Mouse (Mus musculus): ENCODE data around the gene Ksr2. TPM values are rescaled to one million over a fixed set of nuclear protein-coding genes. Genes with fewer than 3 reads are reported as not detected.

Ksr2 gene
- polyA plus RNA-seq, 1 experiment = 0.03 TPM

DNA sequence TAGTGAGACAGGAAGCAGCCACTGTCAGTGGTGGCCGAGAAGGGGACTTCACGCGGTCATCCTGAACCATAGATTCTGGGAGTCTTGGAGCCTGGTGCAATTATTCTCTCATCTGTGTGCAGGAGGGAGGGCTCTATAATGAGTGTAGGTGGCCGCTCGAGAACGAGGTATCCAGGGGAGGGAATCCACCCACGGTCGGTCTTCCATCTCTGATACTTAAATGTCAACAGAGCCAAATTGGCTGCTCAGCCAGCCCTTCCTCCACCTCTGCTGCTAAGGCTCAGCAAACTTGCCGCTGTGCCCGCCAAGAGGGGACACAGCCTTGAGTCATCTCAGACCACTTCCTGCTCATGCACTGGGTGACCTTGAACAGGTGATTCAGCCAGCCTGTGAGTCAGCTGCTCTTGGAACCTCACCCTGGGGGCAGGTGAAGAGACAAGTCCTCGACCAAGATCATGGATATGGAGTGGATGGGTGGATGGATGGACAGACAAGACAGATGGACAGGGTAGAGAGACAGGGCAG is 330.9 kb downstream of the Ksr2 start:
- no peaks in the 10 kb centered on the region for H3K36me3 ChIP-seq (replicated peaks; ENCODE audit: low read length)
- H3K27me3 ChIP-seq (replicated peaks) = no peaks in the 10 kb centered on the region
- TF ChIP-seq GATA1 (IDR thresholded peaks at IDR 0.05; ENCODE audit: borderline replicate concordance, low read length) (no peak), FLI1 (IDR thresholded peaks at IDR 0.05; ENCODE audit: low read length) (no peak)
- H3K4me3 ChIP-seq (replicated peaks) = peak overlapping the region; percentile 2
- no peaks in the 10 kb centered on the region for H3K4me1 ChIP-seq
- H3K9me3 ChIP-seq = no peaks in the 10 kb centered on the region

DNA sequence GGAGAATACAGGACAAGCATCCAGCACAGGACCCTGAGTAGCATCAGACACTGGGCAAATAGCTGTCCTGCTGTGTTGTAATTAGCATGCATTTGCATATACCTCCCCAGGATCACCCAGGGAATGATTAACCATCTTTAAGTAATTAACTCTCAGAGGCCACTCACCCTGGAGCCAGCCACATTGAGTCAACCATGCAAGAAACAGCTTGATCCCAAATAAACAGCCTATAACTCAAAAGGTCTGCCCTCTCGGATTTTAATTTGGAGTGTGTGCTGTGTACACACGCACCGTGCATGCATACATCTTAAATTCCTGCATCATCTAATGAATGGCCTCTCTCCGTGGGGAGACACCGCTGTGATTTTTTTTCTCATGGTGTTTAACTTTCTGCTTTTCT is 335.6 kb downstream of the Ksr2 start:
- no peak for TF ChIP-seq FLI1 (IDR thresholded peaks at IDR 0.05; ENCODE audit: low read length)
- no peak for TF ChIP-seq GATA1 (IDR thresholded peaks at IDR 0.05; ENCODE audit: borderline replicate concordance, low read length)
- H3K9me3 ChIP-seq = peaks cover 19% of the 10 kb centered on the region

GRCm38 (mm10) chr5:117757696-117758482 is 344.1 kb downstream of the Ksr2 start:
- Histone ChIP-seq H3K4me1 (no peaks in the 10 kb centered on the region), H3K27me3 (replicated peaks) (no peaks in the 10 kb centered on the region), H3K9me3 (peaks cover 61% of the 10 kb centered on the region), H3K4me3 (replicated peaks) (no peak overlapping the region), H3K36me3 (replicated peaks; ENCODE audit: low read length) (no peaks in the 10 kb centered on the region)
- TF ChIP-seq FLI1 (IDR thresholded peaks at IDR 0.05; ENCODE audit: low read length) (no peak), GATA1 (IDR thresholded peaks at IDR 0.05; ENCODE audit: borderline replicate concordance, low read length) (no peak)

More for the DNA sequence above, 335.6 kb downstream of the Ksr2 start:
- Histone ChIP-seq H3K4me3 (replicated peaks) (no peak overlapping the region), H3K27me3 (replicated peaks) (no peaks in the 10 kb centered on the region), H3K4me1 (no peaks in the 10 kb centered on the region), H3K36me3 (replicated peaks; ENCODE audit: low read length) (no peaks in the 10 kb centered on the region)

DNA sequence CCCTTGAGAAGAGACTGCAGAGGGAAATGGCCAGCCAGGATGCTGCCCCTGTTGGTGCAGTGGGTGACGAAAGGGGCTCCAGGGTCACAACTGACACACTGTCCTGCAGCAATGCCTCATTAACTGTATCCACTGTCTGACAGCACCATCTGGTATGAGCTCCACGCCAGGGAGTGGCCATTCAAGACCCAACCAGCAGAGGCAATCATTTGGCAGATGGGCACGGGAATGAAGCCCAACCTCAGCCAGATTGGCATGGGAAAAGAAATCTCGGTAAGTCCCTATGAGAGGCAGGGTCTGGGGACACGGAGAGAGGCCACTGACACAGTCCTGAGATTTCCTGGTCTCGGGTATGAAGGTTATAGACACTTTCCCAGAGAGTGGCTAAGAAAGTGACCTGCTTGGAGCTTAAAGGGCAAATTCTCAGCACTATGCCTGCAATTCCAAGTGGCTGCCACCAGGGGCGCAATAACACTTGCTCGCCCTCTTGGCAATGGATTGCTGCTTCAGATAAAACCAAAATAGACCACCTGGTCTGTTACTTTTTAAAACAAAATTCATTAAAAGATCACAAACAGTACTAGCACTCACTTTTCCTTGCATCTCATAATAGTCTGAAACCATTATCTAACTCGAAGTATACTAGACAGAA is 347.5 kb downstream of the Ksr2 start:
- H3K4me1 ChIP-seq = no peaks in the 10 kb centered on the region
- no peak overlapping the region for H3K4me3 ChIP-seq (replicated peaks)
- H3K9me3 ChIP-seq = peaks cover 62% of the 10 kb centered on the region
- TF ChIP-seq FLI1 (IDR thresholded peaks at IDR 0.05; ENCODE audit: low read length) (no peak), GATA1 (IDR thresholded peaks at IDR 0.05; ENCODE audit: borderline replicate concordance, low read length) (no peak)
- no peaks in the 10 kb centered on the region for H3K36me3 ChIP-seq (replicated peaks; ENCODE audit: low read length)
- H3K27me3 ChIP-seq (replicated peaks) = no peaks in the 10 kb centered on the region

DNA sequence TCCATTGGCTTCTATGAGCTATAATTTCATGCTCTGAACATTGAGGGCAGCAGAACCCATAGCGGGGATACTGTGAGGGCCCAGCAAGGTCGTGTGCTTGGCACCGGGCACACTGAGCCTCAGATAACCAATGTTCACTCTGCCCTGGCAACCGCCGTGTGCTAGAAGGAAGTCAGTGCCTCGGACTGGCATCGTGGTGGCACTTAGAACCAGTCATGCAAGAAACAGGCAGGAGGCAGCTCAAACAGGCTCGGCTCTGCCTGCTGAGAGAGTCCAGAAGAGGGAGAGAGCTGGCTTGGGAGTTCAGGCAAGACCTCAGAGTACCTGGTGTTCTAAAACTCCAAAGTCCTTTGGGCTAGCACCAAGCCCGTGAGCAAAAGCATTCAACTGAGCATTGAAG is 350.7 kb downstream of the Ksr2 start:
- H3K27me3 ChIP-seq (replicated peaks) = no peaks in the 10 kb centered on the region
- no peak for TF ChIP-seq FLI1 (IDR thresholded peaks at IDR 0.05; ENCODE audit: low read length)
- no peak for TF ChIP-seq GATA1 (IDR thresholded peaks at IDR 0.05; ENCODE audit: borderline replicate concordance, low read length)
- peaks cover 41% of the 10 kb centered on the region for H3K9me3 ChIP-seq
- no peaks in the 10 kb centered on the region for H3K36me3 ChIP-seq (replicated peaks; ENCODE audit: low read length)
- H3K4me1 ChIP-seq = no peaks in the 10 kb centered on the region
- no peak overlapping the region for H3K4me3 ChIP-seq (replicated peaks)

DNA sequence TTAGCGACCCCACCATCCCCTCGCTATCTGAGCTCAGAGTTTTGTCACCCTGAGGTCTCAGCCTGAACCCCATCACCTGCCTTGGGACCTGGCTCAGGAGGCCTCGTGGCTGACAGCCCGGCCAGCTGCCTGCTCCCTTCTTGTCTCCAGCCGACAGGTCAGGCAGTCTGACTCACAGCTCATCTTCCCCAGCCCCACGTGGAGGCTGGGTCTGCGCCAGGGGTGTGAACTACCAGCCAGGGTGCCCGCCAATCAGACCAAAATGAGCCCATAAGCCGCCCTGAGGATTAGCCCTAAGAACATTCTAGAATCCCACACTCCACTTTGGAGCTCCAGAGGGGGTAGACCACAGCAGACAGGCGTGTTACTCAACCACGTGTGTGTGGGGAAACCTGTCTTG is 365.4 kb downstream of the Ksr2 start:
- TF ChIP-seq FLI1 (IDR thresholded peaks at IDR 0.05; ENCODE audit: low read length) = no peak
- no peak for TF ChIP-seq GATA1 (IDR thresholded peaks at IDR 0.05; ENCODE audit: borderline replicate concordance, low read length)
- Histone ChIP-seq H3K4me1 (no peaks in the 10 kb centered on the region), H3K9me3 (peaks cover 7% of the 10 kb centered on the region; the same call in 1 of the 2 replicates), H3K4me3 (replicated peaks) (no peak overlapping the region), H3K36me3 (replicated peaks; ENCODE audit: low read length) (no peaks in the 10 kb centered on the region), H3K27me3 (replicated peaks) (no peaks in the 10 kb centered on the region)

- Histone ChIP-seq H3K4me3 (replicated peaks) (no peak within 1 kb of the TSS), H3K36me3 (replicated peaks; ENCODE audit: low read length) (no peaks in the 10 kb centered on the region), H3K9me3 (peaks cover 23% of the 10 kb centered on the region), H3K27me3 (replicated peaks) (no peaks in the 10 kb centered on the region), H3K4me1 (no peaks in the 10 kb centered on the region)
- TF ChIP-seq FLI1 (IDR thresholded peaks at IDR 0.05; ENCODE audit: low read length) (no peak), GATA1 (IDR thresholded peaks at IDR 0.05; ENCODE audit: borderline replicate concordance, low read length) (no peak)
Measured at GRCm38 (mm10) chr5:117780681-117781080, 366.9 kb downstream of the Ksr2 start, which contains the start of gene Nos1. Gene Nos1 (plus strand): TSS chr5:117781032.

DNA sequence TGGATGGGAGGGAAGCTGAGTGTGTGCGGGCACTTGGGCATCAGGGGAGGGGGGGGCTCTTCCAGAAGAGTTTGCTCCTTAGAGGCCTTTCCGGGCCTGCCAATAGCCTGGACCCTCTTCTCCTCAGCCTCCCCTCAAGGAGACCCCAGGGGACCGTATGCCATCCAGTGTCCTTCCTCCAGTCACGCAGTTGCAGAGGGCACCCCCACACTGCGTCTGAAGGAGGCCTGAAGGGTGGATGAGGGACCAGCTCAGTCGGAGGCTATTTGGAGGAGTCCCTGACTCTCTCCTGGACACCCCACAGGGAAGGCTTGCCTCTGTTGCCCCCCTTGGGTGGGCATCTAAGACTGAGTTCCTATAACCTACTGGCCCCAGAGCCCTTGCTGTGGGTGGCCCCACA is 367.4 kb downstream of the Ksr2 start:
- H3K9me3 ChIP-seq = peaks cover 27% of the 10 kb centered on the region

DNA sequence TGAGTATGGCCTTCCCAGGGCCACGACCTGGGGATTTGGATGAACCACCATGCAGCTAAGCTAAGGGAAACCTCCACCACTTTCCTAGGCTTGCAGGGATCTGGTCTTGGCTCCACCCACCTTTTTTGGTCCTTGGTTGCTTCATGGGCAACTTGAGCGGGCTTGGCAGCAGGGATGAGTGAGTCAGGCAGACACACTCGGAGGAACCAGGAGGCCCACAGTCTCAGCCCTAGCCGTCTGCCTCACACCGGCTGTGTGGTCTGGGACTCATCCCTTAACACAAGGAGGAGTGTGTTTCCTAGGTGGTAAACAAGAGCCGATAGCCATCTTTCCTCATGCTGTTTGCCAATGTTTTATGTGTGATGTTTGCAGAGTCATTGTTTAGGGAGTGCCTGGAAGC is 376.3 kb downstream of the Ksr2 start:
- Histone ChIP-seq H3K9me3 (peaks cover 17% of the 10 kb centered on the region), H3K27me3 (replicated peaks) (no peaks in the 10 kb centered on the region)

More for the DNA sequence above, 367.4 kb downstream of the Ksr2 start:
- H3K36me3 ChIP-seq (replicated peaks; ENCODE audit: low read length) = no peaks in the 10 kb centered on the region
- H3K4me1 ChIP-seq = no peaks in the 10 kb centered on the region
- H3K4me3 ChIP-seq (replicated peaks) = no peak overlapping the region
- no peak for TF ChIP-seq FLI1 (IDR thresholded peaks at IDR 0.05; ENCODE audit: low read length)
- TF ChIP-seq GATA1 (IDR thresholded peaks at IDR 0.05; ENCODE audit: borderline replicate concordance, low read length) = no peak
- H3K27me3 ChIP-seq (replicated peaks) = no peaks in the 10 kb centered on the region

DNA sequence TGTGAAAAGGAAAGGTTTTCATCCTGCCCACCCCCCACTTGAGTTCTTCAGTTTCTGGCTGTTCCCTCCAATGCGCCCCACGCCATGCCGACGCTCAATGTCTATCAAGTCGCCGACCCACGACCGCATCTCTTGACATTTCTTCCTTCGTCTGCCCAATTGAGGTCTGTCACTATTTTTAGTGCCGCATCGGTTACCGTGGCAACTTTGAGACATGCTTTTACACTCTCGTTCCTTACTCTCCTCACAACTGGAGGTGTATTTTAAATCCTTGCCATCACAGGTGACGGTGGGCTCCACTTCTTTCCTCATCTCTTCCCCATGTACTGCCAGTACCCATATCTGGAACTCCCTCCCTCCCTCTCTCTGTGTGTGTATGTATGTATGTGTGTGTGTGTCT is 378.1 kb downstream of the Ksr2 start:
- Histone ChIP-seq H3K9me3 (peaks cover 6% of the 10 kb centered on the region; the same call in 1 of the 2 replicates), H3K27me3 (replicated peaks) (no peaks in the 10 kb centered on the region), H3K4me1 (no peaks in the 10 kb centered on the region), H3K36me3 (replicated peaks; ENCODE audit: low read length) (no peaks in the 10 kb centered on the region), H3K4me3 (replicated peaks) (no peak overlapping the region)
- TF ChIP-seq GATA1 (IDR thresholded peaks at IDR 0.05; ENCODE audit: borderline replicate concordance, low read length) (no peak), FLI1 (IDR thresholded peaks at IDR 0.05; ENCODE audit: low read length) (no peak)

More for the DNA sequence above, 376.3 kb downstream of the Ksr2 start:
- Histone ChIP-seq H3K36me3 (replicated peaks; ENCODE audit: low read length) (no peaks in the 10 kb centered on the region), H3K4me1 (no peaks in the 10 kb centered on the region), H3K4me3 (replicated peaks) (no peak overlapping the region)
- no peak for TF ChIP-seq FLI1 (IDR thresholded peaks at IDR 0.05; ENCODE audit: low read length)
- TF ChIP-seq GATA1 (IDR thresholded peaks at IDR 0.05; ENCODE audit: borderline replicate concordance, low read length) = no peak
